Mouse (Mus musculus): ENCODE measurements around the gene Icmt.

GRCm38 (mm10) chr4:152288398-152288945, 8.6 kb upstream of the Icmt start:
- TF ChIP-seq CTCF (IDR thresholded peaks at IDR 0.05; ENCODE audit: low read depth) (no peak), EP300 (IDR thresholded peaks at IDR 0.05; ENCODE audit: low read depth) (no peak)

Data from liver, embryonic 14.5 days (tissue).